23 mouse cellular contexts compared by ENCODE assay signal in the genomic region with DNA sequence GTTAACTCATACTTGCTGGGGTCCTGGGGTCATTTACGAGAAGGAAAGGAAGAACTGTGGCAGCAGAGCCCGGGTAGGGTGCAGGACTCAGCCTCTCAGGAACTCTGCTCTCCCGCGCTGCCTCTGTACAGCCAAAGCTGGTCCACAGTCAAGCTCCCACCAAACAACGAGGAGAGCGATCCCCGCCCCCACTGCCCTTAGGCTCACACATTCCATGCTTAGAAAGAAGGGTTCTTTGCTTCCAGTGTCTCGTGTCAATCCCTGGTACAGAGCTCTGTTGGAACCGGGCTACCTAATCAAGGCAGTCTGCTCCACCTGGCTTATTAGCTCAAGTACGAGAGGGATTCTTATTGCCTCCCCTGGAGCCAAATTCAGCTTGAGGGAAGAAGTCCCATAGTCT. TPM values are rescaled to one million over a fixed set of nuclear protein-coding genes. Genes with fewer than 3 reads are reported as not detected.
DNase-seq lines count a peak whose midpoint lies in the region; ATAC-seq lines count a peak whose summit lies in the region.
"Had no signal": no experiment of that assay in that cellular context is flagged by ENCODE, and none has a peak within 500 bp of the region (broad histone marks: within the 10 kb centered on the region; RNA-seq: fewer than 3 reads in every experiment).

No protein-coding gene starts in this region.

- H3K9ac ChIP-seq in forebrain, embryonic 11.5 days (ENCODE audit: low read length) = no peak overlapping the region
- H3K9ac ChIP-seq in forebrain, embryonic 12.5 days = no peak overlapping the region
- no peak overlapping the region for H3K9ac ChIP-seq in kidney, embryonic 15.5 days
- H3K9ac ChIP-seq: forebrain, postnatal 0 days; intestine, embryonic 15.5 days; limb, embryonic 12.5 days; liver, postnatal 0 days; midbrain, embryonic 15.5 days; neural tube, embryonic 13.5 days had no signal

- no peak overlapping the region for H3K4me3 ChIP-seq in forebrain, embryonic 11.5 days (ENCODE audit: low read depth, low read length)
- no peak overlapping the region for H3K4me3 ChIP-seq in forebrain, embryonic 12.5 days (replicated peaks)
- no peak overlapping the region for H3K4me3 ChIP-seq in kidney, embryonic 15.5 days (replicated peaks)
- H3K4me3 ChIP-seq: intestine, embryonic 15.5 days; limb, embryonic 12.5 days; midbrain, embryonic 15.5 days; myocyte; neural tube, embryonic 13.5 days had no signal

- no peaks in the 10 kb centered on the region for H3K4me1 ChIP-seq in forebrain, embryonic 11.5 days (replicated peaks; ENCODE audit: control insufficient read depth, insufficient read depth, low read length)
- H3K4me1 ChIP-seq in forebrain, embryonic 12.5 days = no peaks in the 10 kb centered on the region
- H3K4me1 ChIP-seq in kidney, embryonic 15.5 days = 0 out of 2 replicates have a peak, but pooled peaks cover 3% of the 10 kb centered on the region
- H3K4me1 ChIP-seq: intestine, embryonic 15.5 days; midbrain, embryonic 15.5 days; neural tube, embryonic 13.5 days had no signal

- H3K9me3 ChIP-seq in forebrain, embryonic 11.5 days (ENCODE audit: control insufficient read depth, low read length) = no peaks in the 10 kb centered on the region
- H3K9me3 ChIP-seq in forebrain, embryonic 12.5 days = no peaks in the 10 kb centered on the region
- H3K9me3 ChIP-seq in kidney, embryonic 15.5 days (replicated peaks) = no peaks in the 10 kb centered on the region
- H3K9me3 ChIP-seq: intestine, embryonic 15.5 days; limb, embryonic 12.5 days; midbrain, embryonic 15.5 days; neural tube, embryonic 13.5 days had no signal

- no peak overlapping the region for H3K4me2 ChIP-seq in forebrain, embryonic 11.5 days (ENCODE audit: low read depth, low read length, severe bottlenecking)
- H3K4me2 ChIP-seq in forebrain, embryonic 12.5 days = no peak overlapping the region
- no peak overlapping the region for H3K4me2 ChIP-seq in kidney, embryonic 15.5 days
- H3K4me2 ChIP-seq: intestine, embryonic 15.5 days; limb, embryonic 12.5 days; liver, embryonic 11.5 days; midbrain, embryonic 15.5 days; neural tube, embryonic 13.5 days had no signal

- ATAC-seq in forebrain, embryonic 11.5 days (replicated peaks; ENCODE audit: low FRiP score) = no peak
- ATAC-seq in forebrain, embryonic 12.5 days (ENCODE audit: low FRiP score) = no peak
- ATAC-seq in kidney, embryonic 15.5 days (replicated peaks; ENCODE audit: low FRiP score) = no peak
- ATAC-seq: forebrain, postnatal 0 days; hindbrain, embryonic 16.5 days; intestine, embryonic 15.5 days; liver, postnatal 0 days; lung, postnatal 0 days; midbrain, embryonic 15.5 days had no signal

- H3K27me3 ChIP-seq in forebrain, embryonic 11.5 days (ENCODE audit: control insufficient read depth, insufficient read depth, low read length) = no peaks in the 10 kb centered on the region
- H3K27me3 ChIP-seq in forebrain, embryonic 12.5 days = no peaks in the 10 kb centered on the region
- no peaks in the 10 kb centered on the region for H3K27me3 ChIP-seq in kidney, embryonic 15.5 days
- H3K27me3 ChIP-seq: intestine, embryonic 15.5 days; limb, embryonic 12.5 days; midbrain, embryonic 15.5 days; neural tube, embryonic 13.5 days had no signal

- H3K27ac ChIP-seq in forebrain, embryonic 11.5 days (ENCODE audit: low read depth, low read length) = no peak overlapping the region
- H3K27ac ChIP-seq in forebrain, embryonic 12.5 days = no peak overlapping the region
- H3K27ac ChIP-seq in kidney, embryonic 15.5 days = no peak overlapping the region
- H3K27ac ChIP-seq: intestine, embryonic 15.5 days; limb, embryonic 12.5 days; macrophage; midbrain, embryonic 15.5 days; neural tube, embryonic 13.5 days had no signal

- WGBS in forebrain, embryonic 11.5 days = 67% methylated on average over 10 of the region's 10 CpGs
- 68% methylated on average over 10 of the region's 10 CpGs for WGBS in forebrain, embryonic 12.5 days
- WGBS in kidney, embryonic 15.5 days = 45% methylated on average over 10 of the region's 10 CpGs

- H3K36me3 ChIP-seq in forebrain, embryonic 11.5 days (ENCODE audit: control insufficient read depth, insufficient read depth, low read length) = no peaks in the 10 kb centered on the region
- H3K36me3 ChIP-seq in forebrain, embryonic 12.5 days (replicated peaks) = no peaks in the 10 kb centered on the region
- H3K36me3 ChIP-seq in kidney, embryonic 15.5 days = no peaks in the 10 kb centered on the region
- H3K36me3 ChIP-seq: intestine, embryonic 15.5 days; limb, embryonic 12.5 days; midbrain, embryonic 15.5 days; neural tube, embryonic 13.5 days had no signal

- DNase-seq in forebrain, embryonic 11.5 days (ENCODE audit: low spot score) = peak; percentile 55
- peak; percentile 30 for DNase-seq in kidney, postnatal 10 days
- DNase-seq in forelimb bud, embryonic 11.5 days (ENCODE audit: low read depth, low spot score) = peak; percentile 58
- DNase-seq in urinary bladder, postnatal 10 days (ENCODE audit: low spot score) = no peak
- DNase-seq in adrenal gland, adult (ENCODE audit: inconsistent age in 2 of 2, low spot score in 1 of 2) = no peak
- DNase-seq: adrenal gland, postnatal 25 days; cerebellum, adult 9-10 months; forebrain, postnatal 0 days; heart, postnatal 4 days; liver, postnatal 0 days; retina, postnatal 1 day; thymus, postnatal 25 days had no signal

RNA-seq across cellular contexts. Expression of a gene that starts 10.5 kb away (rescaled TPM):
- polyA plus RNA-seq in forebrain, embryonic 11.5 days (2014; fragmentation: Nextera tagmentation; extraction: Ambion mirVana) = 237 and 241 TPM in 2 replicates
- 200 and 213 TPM in 2 replicates for polyA plus RNA-seq in forebrain, embryonic 12.5 days (2016; fragmentation: Nextera tagmentation; extraction: Ambion mirVana)
- 206 and 215 TPM in 2 replicates for polyA plus RNA-seq in kidney, embryonic 15.5 days (2015; fragmentation: Nextera tagmentation; extraction: Ambion mirVana)

Comparison
In these comparisons a context has a peak if more than half of its experiments do, and no peak if none do; other contexts are left out.
1. DNase-seq: peak in forebrain, embryonic 11.5 days (single experiment), kidney, postnatal 10 days (single experiment) and forelimb bud, embryonic 11.5 days (single experiment); none in urinary bladder, postnatal 10 days (single experiment) and adrenal gland, adult (0 of 2).